9 mouse cellular contexts compared by ENCODE assay signal in genomic region chr9:71831756-71832699, GRCm38 (mm10).
DNase-seq lines count a peak whose midpoint lies in the region; ATAC-seq and TF ChIP-seq lines count a peak whose summit lies in the region.
"Had no signal": no experiment of that assay in that cellular context is flagged by ENCODE, and none has a peak within 500 bp of the region (broad histone marks: within the 10 kb centered on the region; RNA-seq: fewer than 3 reads in every experiment).

No protein-coding gene starts in this region.

- DNase-seq in cerebellum, adult 11 months, result peak; percentile 61
- peak; percentile 65 for DNase-seq in adrenal gland, adult 2 months
- DNase-seq in embryo, embryonic 9.5 days (ENCODE audit: extremely low spot score), result peak; percentile 73
- peak; percentile 31 for DNase-seq in heart, postnatal 0 days (ENCODE audit: low spot score)
- peak; percentile 58 to 76 for DNase-seq in left cerebral cortex, adult 18-20 months (ENCODE audit: low spot score in 2 of 2)

- no peak overlapping the region for H3K9ac ChIP-seq in heart, postnatal 0 days (replicated peaks; ENCODE audit: low read depth, low read length)
- H3K9ac ChIP-seq in stomach, embryonic 16.5 days (ENCODE audit: low read length), result no peak overlapping the region; the same call in 1 of the 2 replicates
- H3K9ac ChIP-seq: neural tube, embryonic 12.5 days had no signal

- WGBS in heart, postnatal 0 days, result 46% methylated on average over 26 of the region's 26 CpGs
- WGBS in stomach, embryonic 16.5 days, result 44% methylated on average over 26 of the region's 26 CpGs

- no peak overlapping the region for H3K27ac ChIP-seq in heart, postnatal 0 days (ENCODE audit: low read depth)
- H3K27ac ChIP-seq in stomach, embryonic 16.5 days (ENCODE audit: low read length), result no peak overlapping the region
- H3K27ac ChIP-seq: neural tube, embryonic 12.5 days had no signal

- H3K27me3 ChIP-seq in heart, postnatal 0 days (ENCODE audit: control insufficient read depth, insufficient read depth, low read length), result no peaks in the 10 kb centered on the region
- no peaks in the 10 kb centered on the region for H3K27me3 ChIP-seq in stomach, embryonic 16.5 days (ENCODE audit: control insufficient read depth, insufficient read depth, low read length)
- H3K27me3 ChIP-seq: neural tube, embryonic 12.5 days had no signal

- peak; percentile 88 for TF ChIP-seq CTCF in heart, postnatal 0 days (IDR thresholded peaks at IDR 0.05; ENCODE audit: low read depth)

- no peaks in the 10 kb centered on the region for H3K9me3 ChIP-seq in heart, postnatal 0 days (replicated peaks; ENCODE audit: control insufficient read depth, low read length)
- H3K9me3 ChIP-seq in stomach, embryonic 16.5 days (replicated peaks; ENCODE audit: control insufficient read depth, low read length), result no peaks in the 10 kb centered on the region
- H3K9me3 ChIP-seq: neural tube, embryonic 12.5 days had no signal

- no peak overlapping the region for H3K4me3 ChIP-seq in heart, postnatal 0 days (ENCODE audit: low read depth, low read length)
- no peak overlapping the region for H3K4me3 ChIP-seq in stomach, embryonic 16.5 days (replicated peaks; ENCODE audit: low read length)
- H3K4me3 ChIP-seq: neural tube, embryonic 12.5 days had no signal

- TF ChIP-seq EP300 in heart, postnatal 0 days (IDR thresholded peaks at IDR 0.05; ENCODE audit: low read depth), result no peak

- no peaks in the 10 kb centered on the region for H3K36me3 ChIP-seq in heart, postnatal 0 days (replicated peaks; ENCODE audit: control insufficient read depth, insufficient read depth, low read length)
- H3K36me3 ChIP-seq in stomach, embryonic 16.5 days (ENCODE audit: control insufficient read depth, insufficient read depth, low read length), result no peaks in the 10 kb centered on the region
- H3K36me3 ChIP-seq: neural tube, embryonic 12.5 days had no signal

- no peak overlapping the region for H3K4me2 ChIP-seq in heart, postnatal 0 days (ENCODE audit: low read depth, low read length)
- H3K4me2 ChIP-seq in stomach, embryonic 16.5 days (ENCODE audit: low read depth, low read length), result peak overlapping the region; percentile 36
- H3K4me2 ChIP-seq: neural tube, embryonic 12.5 days had no signal

- H3K4me1 ChIP-seq in heart, postnatal 0 days (ENCODE audit: control insufficient read depth, insufficient read depth), result no peaks in the 10 kb centered on the region; the same call in 1 of the 2 replicates
- H3K4me1 ChIP-seq in stomach, embryonic 16.5 days (ENCODE audit: control insufficient read depth, insufficient read depth, low read length), result peaks cover 16% of the 10 kb centered on the region; the same call in 1 of the 2 replicates

- no peak for ATAC-seq in cerebellum, adult (ENCODE audit: insufficient number of reproducible peaks, low FRiP score, low TSS enrichment)
- ATAC-seq in heart, postnatal 0 days (ENCODE audit: insufficient read depth, low read depth), result peak; percentile 41; the same call in 1 of the 2 replicates
- peak; percentile 82 for ATAC-seq in megakaryocyte-erythroid progenitor cell, adult 5-6 weeks (replicated peaks; ENCODE audit: low FRiP score, low TSS enrichment, poor library complexity, severe bottlenecking)
- ATAC-seq in stomach, embryonic 16.5 days (ENCODE audit: insufficient read depth, low FRiP score), result peak; percentile 68; the same call in 1 of the 2 replicates
